Mouse (Mus musculus): ENCODE results near the gene Rab36. TPM values are rescaled to one million over a fixed set of nuclear protein-coding genes. Genes with fewer than 3 reads are reported as not detected.
A peak's percentile ranks its signal among the peaks of the same experiment; 100 is the strongest.

Gene Rab36
- polyA plus RNA-seq, 1 experiment from 2014 or later, result 1.5 TPM

DNA sequence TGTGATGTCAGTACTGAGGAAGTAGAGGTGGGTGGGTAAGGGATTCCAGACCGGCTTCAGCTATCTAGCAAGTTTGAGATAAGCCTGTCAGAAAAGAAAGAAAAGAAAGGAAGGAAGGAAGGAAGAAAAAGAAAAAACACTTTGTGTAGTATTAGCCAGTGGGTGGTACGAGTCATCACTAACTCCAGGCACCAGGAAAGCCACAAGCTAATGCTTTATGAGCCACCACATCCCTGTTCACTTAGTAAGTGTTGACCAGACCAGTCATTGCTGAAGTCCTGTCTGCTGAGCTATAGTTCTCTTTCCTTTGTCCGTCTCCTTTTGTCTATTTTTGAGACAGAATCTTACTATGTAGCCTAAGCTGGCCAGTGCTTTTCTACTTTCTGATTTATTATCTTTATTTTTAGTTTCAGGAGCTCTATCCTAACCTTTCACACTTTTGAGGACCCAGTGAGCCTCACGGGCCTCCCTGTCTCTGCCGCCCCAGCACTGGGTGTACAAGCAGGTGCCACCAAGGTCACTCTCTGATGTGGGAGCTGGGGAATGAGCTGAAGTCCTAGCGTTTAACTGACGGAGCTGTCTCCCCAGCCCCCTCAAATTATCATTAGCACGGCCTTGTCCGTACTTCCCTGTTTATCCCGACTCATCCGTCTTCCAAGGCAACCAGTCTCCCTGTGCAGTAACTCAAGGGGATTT is 33.6 kb downstream of the Rab36 start:
- H3K4me3 ChIP-seq (ENCODE audit: low read depth, low read length), result no peak overlapping the region
- H3K4me2 ChIP-seq (ENCODE audit: low read depth, low read length), result no peak overlapping the region
- no peak for ATAC-seq (ENCODE audit: low read depth)
- WGBS (ENCODE audit: insufficient replicate concordance), result 46% methylated on average over 11 of the region's 11 CpGs
- no peaks in the 10 kb centered on the region for H3K36me3 ChIP-seq (ENCODE audit: control insufficient read depth, insufficient read depth)
- H3K27ac ChIP-seq (ENCODE audit: low read length), result no peak overlapping the region
- no peaks in the 10 kb centered on the region for H3K9me3 ChIP-seq (replicated peaks; ENCODE audit: control insufficient read depth, low read length)
- peaks cover 10% of the 10 kb centered on the region for H3K4me1 ChIP-seq (ENCODE audit: control insufficient read depth, low read depth, low read length)
- no peak overlapping the region for H3K9ac ChIP-seq (ENCODE audit: low read depth, low read length)
- no peaks in the 10 kb centered on the region for H3K27me3 ChIP-seq (ENCODE audit: control insufficient read depth, insufficient read depth, low read depth, low read length)

DNA sequence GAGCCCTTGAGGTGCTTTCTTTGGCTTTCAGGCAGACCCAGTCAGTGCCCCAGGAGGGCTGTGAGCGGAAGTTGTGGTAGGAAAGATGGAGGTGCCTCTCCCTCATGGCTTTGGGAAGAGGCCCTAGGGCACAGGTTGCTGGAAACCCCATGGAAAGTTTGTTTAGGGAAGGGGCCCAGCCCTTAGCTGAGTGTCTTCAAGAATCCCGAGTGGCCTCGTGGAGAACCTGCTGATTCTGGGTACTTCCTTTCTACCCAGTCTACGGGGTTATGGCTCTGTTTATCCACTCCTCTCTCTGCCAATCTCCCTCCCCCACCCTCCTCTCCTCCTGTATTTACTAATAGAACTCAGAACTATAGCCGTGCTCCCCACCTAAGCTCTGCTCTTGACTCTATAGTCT is 38.8 kb downstream of the Rab36 start:
- no peak overlapping the region for H3K9ac ChIP-seq (ENCODE audit: low read depth, low read length)
- H3K27ac ChIP-seq (ENCODE audit: low read length), result no peak overlapping the region
- H3K27me3 ChIP-seq (ENCODE audit: control insufficient read depth, insufficient read depth, low read depth, low read length), result no peaks in the 10 kb centered on the region
- no peaks in the 10 kb centered on the region for H3K9me3 ChIP-seq (replicated peaks; ENCODE audit: control insufficient read depth, low read length)
- H3K4me3 ChIP-seq (ENCODE audit: low read depth, low read length), result no peak overlapping the region
- WGBS (ENCODE audit: insufficient replicate concordance), result 44% methylated on average over 5 of the region's 5 CpGs
- peaks cover 17% of the 10 kb centered on the region for H3K4me1 ChIP-seq (ENCODE audit: control insufficient read depth, low read depth, low read length)
- no peaks in the 10 kb centered on the region for H3K36me3 ChIP-seq (ENCODE audit: control insufficient read depth, insufficient read depth)
- H3K4me2 ChIP-seq (ENCODE audit: low read depth, low read length), result no peak overlapping the region
- ATAC-seq (ENCODE audit: low read depth), result no peak

- Histone ChIP-seq H3K4me3 (ENCODE audit: low read depth, low read length) (no peak overlapping the region), H3K36me3 (ENCODE audit: control insufficient read depth, insufficient read depth) (no peaks in the 10 kb centered on the region), H3K4me1 (ENCODE audit: control insufficient read depth, low read depth, low read length) (peaks cover 17% of the 10 kb centered on the region), H3K4me2 (ENCODE audit: low read depth, low read length) (no peak overlapping the region), H3K27me3 (ENCODE audit: control insufficient read depth, insufficient read depth, low read depth, low read length) (no peaks in the 10 kb centered on the region), H3K27ac (ENCODE audit: low read length) (peak overlapping the region; percentile 73), H3K9ac (ENCODE audit: low read depth, low read length) (no peak overlapping the region), H3K9me3 (replicated peaks; ENCODE audit: control insufficient read depth, low read length) (no peaks in the 10 kb centered on the region)
- WGBS (ENCODE audit: insufficient replicate concordance), result 40% methylated on average over 14 of the region's 14 CpGs
- peak; percentile 77 for ATAC-seq (ENCODE audit: low read depth)
Observed at GRCm38 (mm10) chr10:75078174-75079128, 41.6 kb downstream of the Rab36 start.

- H3K9me3 ChIP-seq (replicated peaks; ENCODE audit: control insufficient read depth, low read length), result no peaks in the 10 kb centered on the region
- H3K4me1 ChIP-seq (ENCODE audit: control insufficient read depth, low read depth, low read length), result no peaks in the 10 kb centered on the region
- no peaks in the 10 kb centered on the region for H3K27me3 ChIP-seq (ENCODE audit: control insufficient read depth, insufficient read depth, low read depth, low read length)
- H3K9ac ChIP-seq (ENCODE audit: low read depth, low read length), result no peak overlapping the region
- no peak overlapping the region for H3K4me2 ChIP-seq (ENCODE audit: low read depth, low read length)
- H3K4me3 ChIP-seq (ENCODE audit: low read depth, low read length), result no peak overlapping the region
- ATAC-seq (ENCODE audit: low read depth), result no peak
- WGBS (ENCODE audit: insufficient replicate concordance), result 39% methylated on average over 1 of the region's 1 CpGs
- H3K36me3 ChIP-seq (ENCODE audit: control insufficient read depth, insufficient read depth), result no peaks in the 10 kb centered on the region
- no peak overlapping the region for H3K27ac ChIP-seq (ENCODE audit: low read length)
Observed at GRCm38 (mm10) chr10:75085330-75085729, 48.5 kb downstream of the Rab36 start.

DNA sequence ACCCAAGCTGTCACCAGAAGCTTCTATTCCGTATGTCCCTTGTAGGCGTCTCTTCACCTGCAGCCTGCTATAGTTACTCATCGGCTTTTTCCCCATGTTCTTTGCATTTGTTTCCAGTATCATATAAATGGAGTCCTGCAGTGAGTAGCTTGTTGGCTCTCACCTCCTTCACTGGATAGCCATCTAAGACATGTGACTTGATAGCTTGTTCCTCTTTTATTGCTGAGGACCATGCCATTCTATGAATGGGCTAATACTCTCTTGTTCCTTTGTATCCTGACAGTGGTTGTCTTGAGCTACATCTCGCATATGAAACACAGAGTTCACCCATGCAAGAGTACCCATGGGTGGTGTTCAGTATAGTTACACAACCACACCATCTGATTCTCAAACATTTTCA is 51.6 kb downstream of the Rab36 start:
- Histone ChIP-seq H3K4me2 (ENCODE audit: low read depth, low read length) (no peak overlapping the region), H3K27me3 (ENCODE audit: control insufficient read depth, insufficient read depth, low read depth, low read length) (no peaks in the 10 kb centered on the region), H3K4me3 (ENCODE audit: low read depth, low read length) (no peak overlapping the region), H3K36me3 (ENCODE audit: control insufficient read depth, insufficient read depth) (no peaks in the 10 kb centered on the region), H3K27ac (ENCODE audit: low read length) (no peak overlapping the region), H3K9me3 (replicated peaks; ENCODE audit: control insufficient read depth, low read length) (no peaks in the 10 kb centered on the region), H3K4me1 (ENCODE audit: control insufficient read depth, low read depth, low read length) (no peaks in the 10 kb centered on the region), H3K9ac (ENCODE audit: low read depth, low read length) (no peak overlapping the region)
- WGBS (ENCODE audit: insufficient replicate concordance), result 77% methylated on average over 4 of the region's 4 CpGs
- no peak for ATAC-seq (ENCODE audit: low read depth)

DNA sequence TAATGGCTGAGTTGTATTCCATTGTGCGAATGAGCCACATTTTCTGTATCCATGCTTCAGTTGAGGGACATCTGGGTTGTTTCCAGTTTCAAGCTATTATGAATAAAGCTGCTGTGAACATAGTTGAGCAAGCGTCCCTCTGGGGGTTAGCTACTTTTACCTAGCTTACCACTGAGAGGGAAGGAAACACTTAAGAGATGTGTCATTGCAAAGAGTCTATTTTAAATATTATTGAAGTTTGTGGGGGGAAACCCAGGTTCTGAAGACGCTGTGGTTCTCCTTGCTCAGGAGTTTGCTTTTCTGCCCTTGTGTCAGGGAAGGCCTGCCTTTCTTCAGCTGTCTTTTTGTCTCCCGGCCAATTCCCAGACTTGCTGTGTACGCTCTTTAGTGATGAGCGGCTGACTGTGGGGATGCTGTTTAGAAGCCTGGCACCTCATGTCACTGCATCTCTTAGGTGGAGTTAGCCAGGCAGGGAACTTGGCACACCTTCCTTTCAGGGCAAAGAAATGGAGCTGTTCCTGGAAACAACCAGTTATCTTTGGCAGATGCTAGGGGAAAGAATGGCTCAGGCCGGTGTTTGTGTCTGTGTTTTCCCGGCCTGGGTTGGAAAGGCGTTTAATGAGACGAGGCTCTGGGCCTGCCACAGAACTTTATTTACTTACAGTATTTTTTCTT is 54.8 kb downstream of the Rab36 start:
- Histone ChIP-seq H3K4me3 (ENCODE audit: low read depth, low read length) (no peak overlapping the region), H3K9ac (ENCODE audit: low read depth, low read length) (no peak overlapping the region), H3K27me3 (ENCODE audit: control insufficient read depth, insufficient read depth, low read depth, low read length) (no peaks in the 10 kb centered on the region), H3K9me3 (replicated peaks; ENCODE audit: control insufficient read depth, low read length) (no peaks in the 10 kb centered on the region), H3K4me1 (ENCODE audit: control insufficient read depth, low read depth, low read length) (no peaks in the 10 kb centered on the region; the same call in 1 of the 2 replicates), H3K27ac (ENCODE audit: low read length) (no peak overlapping the region), H3K36me3 (ENCODE audit: control insufficient read depth, insufficient read depth) (no peaks in the 10 kb centered on the region), H3K4me2 (ENCODE audit: low read depth, low read length) (no peak overlapping the region)
- no peak for ATAC-seq (ENCODE audit: low read depth)
- WGBS (ENCODE audit: insufficient replicate concordance), result 76% methylated on average over 10 of the region's 10 CpGs

DNA sequence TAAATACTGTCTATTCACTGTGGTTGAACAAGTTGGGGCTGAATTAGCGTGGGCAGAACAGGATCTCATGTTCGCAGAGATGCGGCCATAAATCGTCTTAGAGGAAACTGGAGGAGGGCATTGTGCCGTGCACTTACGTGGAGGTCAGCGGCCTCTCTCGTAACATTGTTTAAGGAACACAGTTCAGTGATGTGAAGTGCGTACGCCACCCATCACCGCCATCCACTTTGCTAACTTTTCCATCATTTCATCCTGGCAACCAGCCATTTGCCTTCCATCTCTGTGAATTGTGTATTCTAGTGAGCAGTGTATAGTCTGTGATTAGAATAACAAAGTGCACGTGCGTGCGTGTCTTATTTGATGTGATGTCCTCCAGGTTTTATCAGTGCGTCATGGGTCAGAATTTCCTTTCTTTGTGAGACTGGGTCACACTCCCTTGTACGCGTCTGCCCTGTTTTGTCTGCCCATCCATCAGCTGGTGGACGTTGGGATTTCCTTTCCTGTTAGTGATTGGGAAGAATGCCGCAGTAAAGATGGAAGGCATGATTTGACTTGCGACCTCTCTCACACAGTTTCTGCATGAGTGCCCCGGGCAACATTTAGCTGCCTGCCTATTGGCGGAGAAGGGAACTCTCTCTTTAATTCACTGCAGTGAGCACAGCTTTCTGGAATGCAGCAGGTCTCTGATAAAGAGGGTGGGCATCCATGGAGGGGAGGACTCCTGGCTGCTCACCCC is 56.6 kb downstream of the Rab36 start:
- Histone ChIP-seq H3K9me3 (replicated peaks; ENCODE audit: control insufficient read depth, low read length) (no peaks in the 10 kb centered on the region), H3K27ac (ENCODE audit: low read length) (no peak overlapping the region), H3K4me1 (ENCODE audit: control insufficient read depth, low read depth, low read length) (peaks cover under 1% of the 10 kb centered on the region), H3K4me3 (ENCODE audit: low read depth, low read length) (no peak overlapping the region), H3K9ac (ENCODE audit: low read depth, low read length) (no peak overlapping the region), H3K36me3 (ENCODE audit: control insufficient read depth, insufficient read depth) (no peaks in the 10 kb centered on the region), H3K27me3 (ENCODE audit: control insufficient read depth, insufficient read depth, low read depth, low read length) (no peaks in the 10 kb centered on the region), H3K4me2 (ENCODE audit: low read depth, low read length) (no peak overlapping the region)
- 52% methylated on average over 22 of the region's 22 CpGs for WGBS (ENCODE audit: insufficient replicate concordance)
- ATAC-seq (ENCODE audit: low read depth), result no peak

DNA sequence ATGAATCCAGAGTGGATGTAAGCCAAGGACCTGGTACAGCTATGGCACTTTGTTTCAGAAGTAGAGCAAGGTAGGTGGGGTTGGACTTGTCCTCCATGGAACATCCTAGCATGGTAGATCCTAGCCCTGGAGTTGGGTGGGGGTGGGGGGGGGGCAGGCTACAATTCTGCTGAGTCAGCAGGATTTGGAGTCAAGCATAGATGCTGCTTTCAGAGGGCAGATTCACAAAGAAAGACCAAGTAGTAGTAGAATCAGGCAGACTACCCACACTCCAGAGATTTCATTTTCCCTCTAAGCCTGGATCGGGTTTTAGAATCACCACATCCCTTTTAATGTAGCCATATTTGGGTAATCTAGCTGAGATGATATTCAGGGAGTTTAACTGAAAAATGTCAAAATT is 57.5 kb downstream of the Rab36 start:
- Histone ChIP-seq H3K27ac (ENCODE audit: low read length) (no peak overlapping the region), H3K36me3 (ENCODE audit: control insufficient read depth, insufficient read depth) (no peaks in the 10 kb centered on the region), H3K9ac (ENCODE audit: low read depth, low read length) (no peak overlapping the region), H3K4me2 (ENCODE audit: low read depth, low read length) (no peak overlapping the region), H3K4me1 (ENCODE audit: control insufficient read depth, low read depth, low read length) (peaks cover 5% of the 10 kb centered on the region), H3K27me3 (ENCODE audit: control insufficient read depth, insufficient read depth, low read depth, low read length) (no peaks in the 10 kb centered on the region), H3K9me3 (replicated peaks; ENCODE audit: control insufficient read depth, low read length) (no peaks in the 10 kb centered on the region), H3K4me3 (ENCODE audit: low read depth, low read length) (no peak overlapping the region)
- no peak for ATAC-seq (ENCODE audit: low read depth)
- WGBS (ENCODE audit: insufficient replicate concordance), result 69% methylated on average over 1 of the region's 1 CpGs
